Mouse (Mus musculus) erythroblast, embryonic 14.5 days (primary cell): ENCODE measurements around the gene Rrp1.

Source experiments
- GATA1 ChIP-seq: IDR thresholded peaks from 2 replicates; pipeline ENCODE4 v1.6.1; 2012; ENCODE audit warnings: low read length, inconsistent platforms, mixed read lengths
- TAL1 ChIP-seq: IDR thresholded peaks from 3 replicates; pipeline ENCODE4 v1.6.1; 2012; ENCODE audit warnings: low read length, inconsistent platforms, mixed read lengths

GRCm38 (mm10) chr10:78365555-78365954 is 47.3 kb downstream of the Rrp1 start:
- TF ChIP-seq GATA1 (no peak), TAL1 (no peak)
